ENCODE assay signal across 11 mouse cellular contexts in the genomic region with DNA sequence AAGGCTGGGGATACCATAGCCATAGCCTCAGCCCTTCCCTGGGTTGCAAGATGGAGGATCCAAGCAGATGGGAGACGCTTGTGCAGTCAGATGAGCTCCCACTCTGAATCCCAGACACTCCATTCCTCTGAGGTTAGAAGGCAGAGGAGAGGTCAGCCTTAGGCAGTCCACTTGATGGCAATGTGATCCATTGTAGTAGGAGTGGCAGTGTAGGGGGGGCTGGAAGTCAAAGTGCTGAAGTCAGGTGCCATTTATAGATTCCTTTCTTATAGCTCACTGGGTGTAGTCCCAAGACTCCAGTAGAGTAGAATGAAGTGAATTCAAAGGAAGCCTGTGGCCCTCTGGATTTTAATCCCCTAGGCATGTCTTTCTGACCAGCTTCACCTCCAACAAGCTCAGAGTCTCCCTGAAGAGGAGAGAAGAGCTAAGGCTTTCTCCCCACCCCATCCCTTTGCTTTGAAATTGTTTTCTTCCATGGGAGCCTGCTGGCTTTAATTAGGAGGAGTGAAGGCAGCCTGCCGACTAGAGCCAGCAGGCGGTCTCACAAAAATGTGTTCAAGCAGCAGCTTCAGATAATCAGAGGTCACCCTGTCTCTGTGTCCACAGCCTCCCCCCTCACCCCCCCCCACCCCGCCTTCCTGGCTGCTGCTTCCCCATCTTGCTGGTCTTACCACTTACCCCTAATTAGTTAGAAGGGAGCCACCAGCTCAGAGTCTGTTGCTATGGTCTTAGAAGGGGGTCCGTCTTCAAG.
DNase-seq lines count a peak whose midpoint lies in the region; ATAC-seq and TF ChIP-seq lines count a peak whose summit lies in the region.
"Had no signal": no experiment of that assay in that cellular context is flagged by ENCODE, and none has a peak within 500 bp of the region (broad histone marks: within the 10 kb centered on the region; RNA-seq: fewer than 3 reads in every experiment).

No protein-coding gene starts in this region.

- 34% methylated on average over 5 of the region's 5 CpGs for WGBS in heart, embryonic 12.5 days
- 18% methylated on average over 5 of the region's 5 CpGs for WGBS in limb, embryonic 13.5 days

- no peak for ATAC-seq in heart, embryonic 12.5 days (ENCODE audit: insufficient number of reproducible peaks, low FRiP score)
- peak; percentile 57 for ATAC-seq in limb, embryonic 13.5 days (ENCODE audit: low FRiP score, low read depth)

- 0 out of 2 replicates have a peak overlapping the region, but pooled peaks have one; percentile 2 for H3K4me2 ChIP-seq in heart, embryonic 12.5 days
- no peak overlapping the region for H3K4me2 ChIP-seq in limb, embryonic 13.5 days (replicated peaks)

- DNase-seq in heart, adult 9 months (ENCODE audit: low spot score in 2 of 2), result no peak
- peak; percentile 39 for DNase-seq in R1 (ENCODE audit: low read depth, low spot score)
- no peak for DNase-seq in frontal cortex, adult 2 months (ENCODE audit: extremely low spot score in 1 of 2, low spot score in 1 of 2)
- DNase-seq in thymus, postnatal 4 days, result no peak
- no peak for DNase-seq in adrenal gland, postnatal 36 days
- DNase-seq: adrenal gland, postnatal 10 days; kidney, postnatal 14 days; lung, adult 2 months had no signal

- H3K36me3 ChIP-seq in heart, embryonic 12.5 days, result no peaks in the 10 kb centered on the region
- H3K36me3 ChIP-seq in limb, embryonic 13.5 days, result no peaks in the 10 kb centered on the region

- no peak overlapping the region; the same call in 1 of the 2 replicates for H3K27ac ChIP-seq in heart, embryonic 12.5 days (ENCODE audit: poor library complexity, severe bottlenecking)
- peak overlapping the region; percentile 6 for H3K27ac ChIP-seq in embryonic fibroblast, embryonic 13.5 days (ENCODE audit: insufficient read depth, low read length)
- no peak overlapping the region for H3K27ac ChIP-seq in limb, embryonic 13.5 days

- H3K27me3 ChIP-seq in heart, embryonic 12.5 days (replicated peaks), result no peaks in the 10 kb centered on the region
- H3K27me3 ChIP-seq in limb, embryonic 13.5 days, result no peaks in the 10 kb centered on the region

- no peak for TF ChIP-seq POLR2A in embryonic fibroblast, embryonic 13.5 days (IDR thresholded peaks at IDR 0.05; ENCODE audit: low read depth, low read length)

- no peak for TF ChIP-seq CTCF in embryonic fibroblast, embryonic 13.5 days (IDR thresholded peaks at IDR 0.05; ENCODE audit: borderline replicate concordance, insufficient read depth, low read length)

- no peak overlapping the region for H3K9ac ChIP-seq in heart, embryonic 12.5 days
- no peak overlapping the region for H3K9ac ChIP-seq in limb, embryonic 13.5 days

- peaks cover 8% of the 10 kb centered on the region for H3K9me3 ChIP-seq in heart, embryonic 12.5 days (replicated peaks)
- no peaks in the 10 kb centered on the region for H3K9me3 ChIP-seq in limb, embryonic 13.5 days

- peaks cover 11% of the 10 kb centered on the region for H3K4me1 ChIP-seq in heart, embryonic 12.5 days (replicated peaks)
- H3K4me1 ChIP-seq in embryonic fibroblast, embryonic 13.5 days (ENCODE audit: control insufficient read depth, insufficient read depth, low read length), result 0 out of 2 replicates have a peak, but pooled peaks cover 2% of the 10 kb centered on the region
- H3K4me1 ChIP-seq in limb, embryonic 13.5 days, result peaks cover 13% of the 10 kb centered on the region

- no peak overlapping the region for H3K4me3 ChIP-seq in heart, embryonic 12.5 days
- no peak overlapping the region for H3K4me3 ChIP-seq in embryonic fibroblast, embryonic 13.5 days (ENCODE audit: insufficient read depth, low read length)
- H3K4me3 ChIP-seq in limb, embryonic 13.5 days, result no peak overlapping the region
